Mouse (Mus musculus): ENCODE data around the gene Kdm1a. TPM values are rescaled to one million over a fixed set of nuclear protein-coding genes. Genes with fewer than 3 reads are reported as not detected.

Gene Kdm1a
- polyA plus RNA-seq, 1 experiment from 2014 or later: 39.6 TPM

DNA sequence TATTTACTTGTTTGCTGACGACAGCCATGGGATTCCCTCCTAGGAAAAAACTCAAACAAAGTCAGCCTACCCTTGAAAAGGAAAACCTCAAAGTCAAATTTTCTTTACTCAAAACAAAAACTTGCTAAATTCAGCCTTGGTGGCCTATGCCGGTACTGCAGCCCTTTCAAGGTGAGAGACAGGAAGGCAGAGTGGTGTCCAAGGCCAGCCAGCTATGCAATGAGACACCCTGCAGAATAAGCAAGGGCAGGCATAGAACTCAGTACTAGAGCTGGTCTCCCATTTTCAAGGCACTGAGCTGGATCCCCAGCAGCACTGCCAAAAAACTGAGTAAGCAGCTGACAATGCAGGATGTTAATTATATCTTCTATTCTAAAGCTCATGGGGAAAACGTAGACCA lies 33.9 kb downstream of the Kdm1a start:
- Histone ChIP-seq H3K4me2 (replicated peaks) (no peak overlapping the region), H3K9ac (no peak overlapping the region), H3K27ac (replicated peaks) (no peak overlapping the region), H3K4me1 (no peaks in the 10 kb centered on the region), H3K9me3 (replicated peaks) (no peaks in the 10 kb centered on the region), H3K4me3 (replicated peaks) (no peak overlapping the region), H3K36me3 (peaks cover 64% of the 10 kb centered on the region), H3K27me3 (no peaks in the 10 kb centered on the region)
- 68% methylated on average over 3 of the region's 3 CpGs for WGBS
- ATAC-seq (ENCODE audit: insufficient number of reproducible peaks, low FRiP score, low TSS enrichment, low read depth): no peak

DNA sequence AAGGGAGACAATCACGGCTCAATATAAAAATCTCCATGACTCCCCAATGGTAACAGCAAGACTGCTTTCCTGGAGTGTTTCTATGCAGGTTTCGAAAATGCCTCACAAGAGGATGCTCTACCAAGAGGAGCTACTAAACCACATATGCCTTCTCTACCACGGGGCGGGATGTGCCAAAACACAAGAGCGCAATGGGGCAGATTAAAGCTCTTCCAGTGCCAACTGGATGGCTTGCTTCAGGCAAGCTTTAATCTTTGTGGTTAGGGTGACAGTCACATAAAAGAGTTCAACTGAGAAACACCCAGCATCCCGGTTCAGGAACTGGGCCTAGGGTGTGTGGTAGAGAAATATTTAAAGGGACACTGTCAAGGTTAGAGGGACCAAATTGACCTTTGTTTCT lies 39.8 kb downstream of the Kdm1a start:
- Histone ChIP-seq H3K4me2 (replicated peaks) (no peak overlapping the region), H3K4me1 (0 out of 2 replicates have a peak, but pooled peaks cover 3% of the 10 kb centered on the region), H3K27ac (replicated peaks) (no peak overlapping the region), H3K4me3 (replicated peaks) (no peak overlapping the region), H3K9me3 (replicated peaks) (no peaks in the 10 kb centered on the region), H3K27me3 (no peaks in the 10 kb centered on the region), H3K36me3 (peaks cover 60% of the 10 kb centered on the region), H3K9ac (no peak overlapping the region)
- no peak for ATAC-seq (ENCODE audit: insufficient number of reproducible peaks, low FRiP score, low TSS enrichment, low read depth)
- 68% methylated on average over 6 of the region's 6 CpGs for WGBS

DNA sequence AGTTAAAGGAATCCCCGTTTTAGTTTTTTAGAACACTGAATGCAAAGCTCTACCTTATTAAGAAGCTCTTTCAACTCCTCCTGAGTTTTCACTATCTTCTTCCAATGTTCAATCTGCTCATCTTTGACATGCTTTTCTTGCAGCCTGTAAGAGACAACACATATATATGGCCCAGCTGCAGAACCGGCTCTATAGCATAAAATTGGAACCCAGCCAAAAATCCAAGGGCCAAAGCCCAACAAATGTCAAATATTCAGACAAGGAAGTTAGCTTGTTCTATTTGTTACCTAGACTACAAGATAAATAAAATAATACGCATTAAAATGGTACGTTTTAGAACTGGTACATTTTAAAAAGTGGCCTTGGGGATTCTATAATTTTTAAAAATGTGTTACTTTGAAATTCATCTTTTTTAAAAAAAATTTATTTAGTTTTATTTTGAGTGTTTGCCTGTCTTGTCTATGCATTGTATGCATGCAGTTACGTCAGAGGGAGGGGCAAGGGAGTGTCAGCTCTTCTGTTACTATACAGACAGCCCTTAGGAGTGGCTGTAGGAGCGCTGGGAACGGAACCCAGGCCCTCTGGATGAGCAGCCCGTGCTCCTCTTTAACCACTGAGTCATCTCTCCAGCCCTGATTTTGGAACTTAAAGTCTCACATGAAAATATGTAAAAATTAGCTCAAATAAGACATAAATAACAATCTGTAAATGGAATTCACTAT lies 42.1 kb downstream of the Kdm1a start:
- Histone ChIP-seq H3K4me2 (replicated peaks) (no peak overlapping the region), H3K36me3 (peaks cover 63% of the 10 kb centered on the region), H3K4me3 (replicated peaks) (no peak overlapping the region), H3K4me1 (0 out of 2 replicates have a peak, but pooled peaks cover 3% of the 10 kb centered on the region), H3K27me3 (no peaks in the 10 kb centered on the region), H3K27ac (replicated peaks) (no peak overlapping the region), H3K9ac (no peak overlapping the region), H3K9me3 (replicated peaks) (no peaks in the 10 kb centered on the region)
- 74% methylated on average over 8 of the region's 8 CpGs for WGBS
- no peak for ATAC-seq (ENCODE audit: insufficient number of reproducible peaks, low FRiP score, low TSS enrichment, low read depth)

DNA sequence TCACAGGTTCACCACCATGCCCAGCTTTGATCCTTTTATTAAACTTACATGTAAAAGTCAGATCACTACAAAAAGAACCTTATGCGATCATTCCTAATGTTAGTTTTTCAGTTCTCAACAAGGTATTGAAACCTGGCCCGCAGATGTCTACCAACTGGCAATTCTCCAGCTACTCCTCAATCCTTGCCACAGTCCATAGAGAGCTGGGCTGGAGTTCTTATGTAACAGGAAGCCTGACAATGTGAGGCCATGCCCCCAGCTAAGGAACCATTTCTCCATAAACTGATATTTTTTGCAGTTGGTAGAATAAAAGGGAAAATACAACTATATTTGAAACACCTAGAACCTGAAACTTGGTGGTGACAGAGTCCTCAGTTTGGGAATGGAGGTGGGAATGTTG lies 42.8 kb downstream of the Kdm1a start:
- Histone ChIP-seq H3K4me2 (replicated peaks) (no peak overlapping the region), H3K9me3 (replicated peaks) (no peaks in the 10 kb centered on the region), H3K4me1 (0 out of 2 replicates have a peak, but pooled peaks cover 3% of the 10 kb centered on the region), H3K4me3 (replicated peaks) (no peak overlapping the region), H3K27me3 (no peaks in the 10 kb centered on the region), H3K36me3 (peaks cover 64% of the 10 kb centered on the region), H3K27ac (replicated peaks) (no peak overlapping the region), H3K9ac (no peak overlapping the region)
- WGBS: 83% methylated on average over 2 of the region's 2 CpGs
- ATAC-seq (ENCODE audit: insufficient number of reproducible peaks, low FRiP score, low TSS enrichment, low read depth): no peak

DNA sequence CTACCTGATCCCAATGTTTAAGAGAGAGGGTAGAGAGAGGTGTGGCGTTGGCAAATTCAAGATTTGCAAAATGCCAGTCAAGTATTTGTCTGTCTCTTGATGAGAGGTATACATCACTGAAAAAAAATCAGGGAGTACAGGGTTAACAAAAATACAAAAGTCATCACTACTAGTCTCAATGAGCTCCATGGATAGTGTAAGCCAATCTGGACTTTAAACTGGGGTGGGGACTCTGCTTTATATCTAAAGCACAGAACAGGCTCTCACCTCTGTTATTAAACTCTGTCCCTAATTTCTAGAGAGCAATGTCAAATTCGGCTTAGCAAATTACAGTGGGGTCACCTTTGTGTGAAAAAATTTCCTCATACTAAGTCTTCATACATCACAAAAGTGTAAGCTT lies 44.9 kb downstream of the Kdm1a start:
- Histone ChIP-seq H3K36me3 (peaks cover 75% of the 10 kb centered on the region), H3K27ac (replicated peaks) (no peak overlapping the region)
- 93% methylated on average over 2 of the region's 2 CpGs for WGBS

DNA sequence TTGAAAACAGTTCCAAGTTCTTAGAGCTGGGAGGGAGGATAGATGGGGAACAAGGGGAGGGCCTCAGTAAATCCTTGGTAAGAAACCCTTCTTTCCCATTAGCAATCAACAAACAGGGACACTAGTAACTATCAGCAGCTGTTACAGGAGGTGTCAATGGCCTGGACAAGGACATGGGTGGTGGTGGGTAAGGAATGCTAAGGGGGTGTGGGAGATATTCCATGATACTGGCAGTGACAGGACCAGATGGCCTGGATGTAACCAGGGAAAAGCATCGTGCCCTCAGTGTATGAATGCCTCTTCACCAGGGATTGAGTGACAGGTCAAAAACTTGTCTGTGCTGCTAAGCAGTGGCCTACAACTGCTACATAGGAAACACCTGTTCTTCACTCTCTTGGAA lies 49.4 kb downstream of the Kdm1a start:
- Histone ChIP-seq H3K27me3 (no peaks in the 10 kb centered on the region), H3K9me3 (replicated peaks) (no peaks in the 10 kb centered on the region), H3K27ac (replicated peaks) (no peak overlapping the region), H3K9ac (no peak overlapping the region), H3K4me2 (replicated peaks) (no peak overlapping the region), H3K4me3 (replicated peaks) (no peak overlapping the region), H3K36me3 (peaks cover 90% of the 10 kb centered on the region), H3K4me1 (no peaks in the 10 kb centered on the region)
- 43% methylated on average over 1 of the region's 1 CpGs for WGBS
- ATAC-seq (ENCODE audit: insufficient number of reproducible peaks, low FRiP score, low TSS enrichment, low read depth): no peak

More for the DNA sequence above, 44.9 kb downstream of the Kdm1a start:
- Histone ChIP-seq H3K4me1 (0 out of 2 replicates have a peak, but pooled peaks cover 3% of the 10 kb centered on the region), H3K4me2 (replicated peaks) (no peak overlapping the region), H3K27me3 (no peaks in the 10 kb centered on the region), H3K4me3 (replicated peaks) (no peak overlapping the region), H3K9me3 (replicated peaks) (no peaks in the 10 kb centered on the region), H3K9ac (no peak overlapping the region)
- ATAC-seq (ENCODE audit: insufficient number of reproducible peaks, low FRiP score, low TSS enrichment, low read depth): no peak

DNA sequence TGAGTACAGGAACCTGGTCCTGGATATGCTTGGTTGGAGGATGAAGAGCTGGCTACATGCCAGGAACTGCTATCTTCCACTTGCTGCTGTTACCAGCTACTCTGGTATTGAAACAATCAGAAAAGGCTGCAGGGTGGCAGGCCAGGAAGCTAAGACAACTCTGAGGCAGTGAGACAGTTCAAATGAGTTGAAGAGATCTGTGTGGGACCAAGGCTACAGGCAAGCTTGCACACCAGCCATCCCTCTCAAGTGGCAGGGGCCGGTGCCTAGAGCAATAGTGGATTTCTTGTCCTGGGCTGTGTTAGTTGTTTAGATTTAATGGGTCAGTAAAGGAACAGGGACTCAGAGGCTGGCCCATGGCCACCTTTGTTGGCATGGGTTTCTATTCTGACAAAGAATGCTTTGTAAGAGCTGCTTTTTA lies 54.1 kb downstream of the Kdm1a start:
- H3K9me3 ChIP-seq (replicated peaks): no peaks in the 10 kb centered on the region
- no peak for ATAC-seq (ENCODE audit: insufficient number of reproducible peaks, low FRiP score, low TSS enrichment, low read depth)
- H3K4me3 ChIP-seq (replicated peaks): no peak overlapping the region
- H3K9ac ChIP-seq: no peak overlapping the region
- H3K36me3 ChIP-seq: peaks cover 95% of the 10 kb centered on the region
- 81% methylated on average over 1 of the region's 1 CpGs for WGBS
- H3K27ac ChIP-seq (replicated peaks): peak overlapping the region; percentile 48; the same call in 1 of the 2 replicates
- no peak overlapping the region for H3K4me2 ChIP-seq (replicated peaks)
- H3K27me3 ChIP-seq: no peaks in the 10 kb centered on the region
- no peaks in the 10 kb centered on the region for H3K4me1 ChIP-seq

GRCm38 (mm10) chr4:136547721-136548120 lies 54.8 kb downstream of the Kdm1a start:
- ATAC-seq (ENCODE audit: insufficient number of reproducible peaks, low FRiP score, low TSS enrichment, low read depth): no peak
- Histone ChIP-seq H3K36me3 (peaks cover 95% of the 10 kb centered on the region), H3K9me3 (replicated peaks) (no peaks in the 10 kb centered on the region), H3K4me2 (replicated peaks) (no peak overlapping the region), H3K27ac (replicated peaks) (no peak overlapping the region), H3K27me3 (no peaks in the 10 kb centered on the region), H3K4me1 (no peaks in the 10 kb centered on the region), H3K9ac (no peak overlapping the region), H3K4me3 (replicated peaks) (no peak overlapping the region)
- WGBS: 73% methylated on average over 1 of the region's 1 CpGs

DNA sequence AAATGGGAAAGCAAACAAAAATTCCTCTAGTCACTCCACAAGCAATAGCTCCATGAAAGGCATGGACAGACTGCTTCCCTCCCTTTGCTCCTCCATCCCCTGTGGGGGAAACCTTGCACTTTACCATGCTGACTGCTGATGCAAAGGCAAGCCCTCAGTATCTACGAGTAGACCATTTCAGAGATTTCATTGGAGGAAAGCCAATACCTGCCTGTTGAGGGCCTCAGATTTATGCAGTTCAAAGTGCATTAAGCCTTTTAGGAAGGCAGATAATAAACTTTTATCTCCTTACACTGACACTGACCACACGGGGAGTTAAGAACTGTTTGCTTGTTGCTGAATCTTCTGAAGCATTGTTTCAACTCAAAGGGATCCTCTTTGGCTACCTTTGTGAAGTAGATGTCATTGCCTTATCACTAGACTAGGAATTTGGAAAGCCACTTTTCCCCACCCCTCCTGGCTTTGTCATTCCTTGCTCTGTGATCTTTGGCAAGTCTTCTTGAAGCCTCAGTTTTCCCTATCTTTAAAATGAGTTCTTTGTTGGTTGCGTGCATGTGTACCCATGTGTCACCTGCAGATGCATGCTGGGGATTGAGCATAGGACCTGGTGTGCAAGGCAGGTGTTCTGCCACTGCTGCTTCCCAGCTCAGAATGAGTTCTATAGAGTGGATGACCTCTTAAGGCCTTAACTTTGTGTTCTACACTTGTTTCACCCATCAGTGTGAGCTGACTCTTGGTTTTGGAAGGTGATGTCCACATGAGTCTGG lies 56.1 kb downstream of the Kdm1a start:
- Histone ChIP-seq H3K27ac (replicated peaks) (no peak overlapping the region), H3K4me2 (replicated peaks) (no peak overlapping the region), H3K4me1 (no peaks in the 10 kb centered on the region), H3K36me3 (peaks cover 95% of the 10 kb centered on the region), H3K9me3 (replicated peaks) (no peaks in the 10 kb centered on the region), H3K27me3 (no peaks in the 10 kb centered on the region), H3K4me3 (replicated peaks) (no peak overlapping the region), H3K9ac (no peak overlapping the region)
- WGBS: 77% methylated on average over 3 of the region's 3 CpGs
- no peak for ATAC-seq (ENCODE audit: insufficient number of reproducible peaks, low FRiP score, low TSS enrichment, low read depth)

DNA sequence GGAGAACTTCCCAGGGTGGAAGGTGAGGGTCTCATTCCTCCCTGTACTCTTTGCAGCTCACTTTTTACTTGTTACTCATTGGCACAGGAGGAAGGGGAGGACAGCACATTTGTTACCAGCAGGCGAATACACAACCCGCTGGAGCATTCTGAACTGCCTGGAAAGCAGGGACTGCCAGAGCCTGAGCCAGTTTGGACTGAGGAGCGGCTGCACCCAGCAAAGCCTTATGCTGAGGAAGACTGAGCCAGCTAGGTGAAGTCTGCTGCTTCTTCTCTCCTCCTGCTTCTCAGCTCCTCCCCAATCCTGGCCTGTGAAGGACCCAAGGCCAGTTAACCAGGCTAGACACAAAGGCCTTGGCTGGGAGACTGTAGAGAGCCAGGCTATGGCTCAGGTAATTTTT lies 57.4 kb downstream of the Kdm1a start:
- H3K27ac ChIP-seq (replicated peaks): no peak overlapping the region
- H3K36me3 ChIP-seq: peaks cover 85% of the 10 kb centered on the region
- no peaks in the 10 kb centered on the region for H3K4me1 ChIP-seq
- no peak for ATAC-seq (ENCODE audit: insufficient number of reproducible peaks, low FRiP score, low TSS enrichment, low read depth)
- no peak overlapping the region for H3K4me3 ChIP-seq (replicated peaks)
- no peaks in the 10 kb centered on the region for H3K27me3 ChIP-seq
- no peaks in the 10 kb centered on the region for H3K9me3 ChIP-seq (replicated peaks)
- 93% methylated on average over 3 of the region's 3 CpGs for WGBS
- no peak overlapping the region for H3K9ac ChIP-seq
- H3K4me2 ChIP-seq (replicated peaks): no peak overlapping the region

- Histone ChIP-seq H3K4me1 (no peaks in the 10 kb centered on the region), H3K9ac (no peak overlapping the region), H3K27ac (replicated peaks) (no peak overlapping the region), H3K9me3 (replicated peaks) (no peaks in the 10 kb centered on the region), H3K4me3 (replicated peaks) (no peak overlapping the region), H3K36me3 (peaks cover 10% of the 10 kb centered on the region; the same call in 1 of the 2 replicates), H3K27me3 (no peaks in the 10 kb centered on the region), H3K4me2 (replicated peaks) (no peak overlapping the region)
- ATAC-seq (ENCODE audit: insufficient number of reproducible peaks, low FRiP score, low TSS enrichment, low read depth): peak; percentile 43; the same call in 1 of the 2 replicates
- WGBS: 17% methylated on average over 4 of the region's 4 CpGs
These were observed 76.1 kb downstream of the Kdm1a start for GRCm38 (mm10) chr4:136526412-136526811.
